Mouse (Mus musculus): Measurements from ENCODE around the gene Dazap1.

DNA sequence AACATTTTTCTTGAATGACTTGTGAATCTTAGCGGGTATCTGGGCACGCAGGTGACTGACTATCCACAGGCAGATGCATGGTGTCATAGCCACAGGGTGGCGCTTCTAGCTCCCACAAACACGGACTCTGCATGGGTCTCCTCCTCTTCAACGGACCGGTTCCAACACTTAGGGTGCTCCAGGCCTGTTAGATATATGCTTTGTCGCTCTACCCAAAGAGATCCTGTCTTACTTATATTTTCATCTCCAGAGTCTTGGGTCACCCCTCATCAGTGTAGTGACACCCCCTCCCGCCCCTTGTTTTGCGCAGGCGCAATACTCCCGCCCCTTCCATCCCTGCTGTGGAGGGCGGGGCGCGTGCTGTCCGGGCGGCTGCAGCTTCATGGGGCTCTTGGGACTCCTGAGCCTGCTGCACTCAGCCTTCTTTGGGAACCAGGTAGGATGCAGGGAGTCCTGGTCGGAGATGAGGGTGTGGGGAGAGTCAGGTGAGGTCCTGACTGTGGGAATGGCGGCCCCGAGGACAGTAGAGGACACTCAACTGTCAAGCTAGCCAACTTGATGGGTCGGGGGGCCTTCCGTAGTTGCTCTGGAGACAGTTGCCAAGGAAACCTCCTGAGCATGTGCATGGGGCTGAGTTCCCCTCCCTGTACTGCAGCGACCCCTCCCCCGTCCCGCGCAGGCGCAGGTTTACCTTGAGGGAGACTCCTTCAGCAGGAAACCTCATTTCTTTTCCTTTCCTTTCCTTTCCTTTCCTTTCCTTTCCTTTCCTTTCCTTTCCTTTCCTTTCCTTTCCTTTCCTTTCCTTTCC is 34.5 kb downstream of the Dazap1 start, which contains the start of gene Apc2:
- TF ChIP-seq GATA1 (IDR thresholded peaks at IDR 0.05; ENCODE audit: borderline replicate concordance, low read length) (no peak), GATA2 (IDR thresholded peaks at IDR 0.05; ENCODE audit: borderline replicate concordance, low read depth, low read length) (no peak), CTCF (IDR thresholded peaks at IDR 0.05; ENCODE audit: low read depth, low read length) (peak; percentile 42), TAL1 (conservative IDR thresholded peaks at IDR 0.05; ENCODE audit: low read depth, low read length) (no peak), POLR2AphosphoS5 (IDR thresholded peaks at IDR 0.05; ENCODE audit: insufficient replicate concordance, low read depth, low read length) (0 out of 2 replicates have a peak, but pooled peaks have one; percentile 33)
